Mouse (Mus musculus) kidney, embryonic 16.5 days (tissue): ENCODE measurements around the gene Ints6. TPM values are rescaled to one million over a fixed set of nuclear protein-coding genes. Genes with fewer than 3 reads are reported as not detected.
"Not testable (repeated sequence)": the region's sequence is repeated elsewhere in the genome, so short reads cannot be mapped to it uniquely, and the experiment has no call there.

Source experiments
- ATAC-seq: fragments of 200-750 bp; cut with Nextera tagmentation; 2 replicates; pipeline ENCODE4 v1.8.0; 2017; ENCODE audit warnings: moderate TSS enrichment; ENCODE audit not compliant: low FRiP score, low TSS enrichment
- H3K27ac ChIP-seq: fragments of 300-500 bp; sonication (generic); 2 replicates; pipeline ENCODE4 v1.5.1; 2014; ENCODE audit warnings: low read length
- H3K27me3 ChIP-seq: fragments of 300-500 bp; sonication (generic); 2 replicates; pipeline ENCODE4 v1.6.1; 2014; ENCODE audit warnings: low read length, control low read depth, mixed read lengths; ENCODE audit not compliant: insufficient read depth
- H3K36me3 ChIP-seq: fragments of 300-500 bp; sonication (generic); 2 replicates; pipeline ENCODE4 v1.6.1; 2014; ENCODE audit warnings: low read length, control low read depth, mixed read lengths; ENCODE audit not compliant: insufficient read depth
- H3K4me1 ChIP-seq: fragments of 300-500 bp; sonication (generic); 2 replicates; pipeline ENCODE4 v1.6.1; 2014; ENCODE audit warnings: low read length, control low read depth, mixed read lengths; ENCODE audit not compliant: insufficient read depth
- H3K4me2 ChIP-seq: fragments of 300-500 bp; sonication (generic); replicated peaks from 2 replicates; pipeline ENCODE4 v1.6.1; 2014; ENCODE audit warnings: low read depth, low read length
- H3K4me3 ChIP-seq: fragments of 300-500 bp; sonication (generic); 2 replicates; pipeline ENCODE4 v1.5.1; 2014; ENCODE audit warnings: mild to moderate bottlenecking, low read length
- H3K9ac ChIP-seq: fragments of 300-500 bp; sonication (generic); replicated peaks from 2 replicates; pipeline ENCODE4 v1.6.1; 2014; ENCODE audit warnings: low read length
- H3K9me3 ChIP-seq: fragments of 300-500 bp; sonication (generic); 2 replicates; pipeline ENCODE4 v1.6.1; 2016; ENCODE audit warnings: low read length, control low read depth
- WGBS: fragments of 180-500 bp; shearing (Covaris S2); extraction: QIAGEN DNeasy Blood & Tissue Kit; methylation state at CpG from one replicate; pipeline ENCODE4 v1.1.7; 2014; 5-methylcytosine and 5-hydroxymethylcytosine counted together
- polyA plus RNA-seq: library from polyadenylated mRNA; unstranded; fragments of >200 nt; fragmentation: Nextera tagmentation; extraction: Ambion mirVana; gene quantifications from 2 replicates; pipeline ENCODE4 v1.2.1, GENCODE M21; 2015

The Ints6 gene
- polyA plus RNA-seq, 1 experiment from 2014 or later: 22.9 TPM

DNA sequence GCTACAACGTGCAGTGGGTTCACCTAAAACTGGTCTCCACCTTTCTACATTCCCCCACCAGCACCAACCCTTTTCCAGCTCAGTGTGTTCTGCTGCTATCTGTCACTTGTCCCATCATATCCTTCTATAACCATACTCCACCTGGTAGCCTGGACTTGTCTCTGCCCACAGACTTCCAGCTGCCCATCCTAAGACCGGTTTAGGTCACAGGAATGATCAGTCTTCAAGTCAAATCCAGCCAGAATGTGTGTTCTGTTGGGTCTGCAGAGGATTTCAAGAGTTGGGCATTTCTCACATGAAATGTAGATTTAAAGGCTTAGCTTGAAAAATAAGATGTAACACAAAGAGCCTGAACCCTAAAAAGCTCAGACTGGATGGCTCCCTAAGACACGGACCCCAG, 87.3 kb downstream of the Ints6 start:
- no peak overlapping the region for H3K9ac ChIP-seq
- 88% methylated on average over 3 of the region's 3 CpGs for WGBS
- no peak for ATAC-seq

DNA sequence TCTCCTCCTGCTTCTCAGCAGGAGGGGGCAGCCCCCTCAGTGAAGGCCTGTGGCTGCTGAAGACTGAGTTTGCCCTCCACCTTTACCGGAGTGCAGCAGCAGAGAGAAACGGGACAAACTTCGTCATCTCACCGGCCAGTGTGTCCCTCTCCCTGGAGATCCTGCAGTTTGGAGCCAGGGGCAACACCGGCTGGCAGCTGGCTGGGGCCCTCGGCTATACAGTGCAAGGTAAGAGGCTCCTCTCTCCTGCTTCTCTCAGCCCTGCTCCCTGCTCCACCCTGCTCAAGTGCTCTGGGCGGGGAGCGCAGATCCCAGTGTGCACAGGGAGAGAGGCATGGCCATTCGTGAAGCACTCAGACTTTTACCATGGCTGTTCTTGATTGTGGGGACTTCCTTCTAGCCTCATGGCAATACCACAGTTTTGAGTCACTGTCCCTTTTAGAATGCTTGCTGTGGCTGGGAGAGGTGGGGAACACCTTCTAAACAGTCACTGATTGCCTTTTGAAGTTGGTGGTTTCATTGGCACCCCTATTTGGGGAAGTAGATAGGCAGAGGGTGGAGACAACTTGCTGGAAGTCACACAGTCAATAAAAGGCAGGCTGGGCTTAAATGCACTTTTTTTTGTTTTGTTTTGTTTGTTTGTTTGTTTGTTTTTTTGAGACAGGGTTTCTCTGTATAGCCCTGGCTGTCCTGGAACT, 95.8 kb downstream of the Ints6 start:
- Histone ChIP-seq H3K27ac (no peak overlapping the region), H3K4me3 (no peak overlapping the region), H3K4me2 (no peak overlapping the region), H3K4me1 (no peaks in the 10 kb centered on the region), H3K36me3 (no peaks in the 10 kb centered on the region), H3K27me3 (no peaks in the 10 kb centered on the region), H3K9ac (no peak overlapping the region), H3K9me3 (no peaks in the 10 kb centered on the region)
- WGBS: 38% methylated on average over 9 of the region's 9 CpGs
- no peak for ATAC-seq

More for the DNA sequence above, 87.3 kb downstream of the Ints6 start:
- no peaks in the 10 kb centered on the region for H3K9me3 ChIP-seq
- no peaks in the 10 kb centered on the region for H3K4me1 ChIP-seq
- no peak overlapping the region for H3K4me2 ChIP-seq
- H3K36me3 ChIP-seq: no peaks in the 10 kb centered on the region
- no peaks in the 10 kb centered on the region for H3K27me3 ChIP-seq
- no peak overlapping the region for H3K27ac ChIP-seq
- H3K4me3 ChIP-seq: no peak overlapping the region

DNA sequence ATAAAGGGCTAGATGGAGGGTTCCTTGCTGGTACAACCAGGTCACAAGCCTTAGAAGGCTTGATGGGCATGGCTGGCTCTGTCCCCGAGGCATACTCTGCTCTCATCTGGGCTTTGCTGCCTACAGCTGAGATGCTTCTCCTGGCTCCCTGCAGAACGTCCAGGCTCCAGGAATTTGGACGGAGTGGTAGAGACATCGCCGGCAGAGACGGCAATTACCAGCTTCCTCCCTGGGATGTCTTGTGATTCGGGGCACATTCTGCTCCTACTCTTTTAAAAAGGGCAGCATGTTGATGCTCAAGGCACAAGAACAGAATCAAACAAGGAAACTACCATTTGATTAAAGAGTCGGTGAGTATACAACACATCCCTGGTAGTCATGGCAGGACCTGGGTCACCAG, 97.6 kb downstream of the Ints6 start, which contains the start of gene Serpine3:
TSS of gene Serpine3 (plus strand) at position 301 of the 400 bp plus-strand sequence.
- Histone ChIP-seq H3K4me1 (no peaks in the 10 kb centered on the region), H3K9me3 (no peaks in the 10 kb centered on the region), H3K4me2 (no peak within 1 kb of the TSS), H3K27ac (no peak within 1 kb of the TSS), H3K4me3 (no peak within 1 kb of the TSS), H3K36me3 (no peaks in the 10 kb centered on the region), H3K27me3 (no peaks in the 10 kb centered on the region), H3K9ac (no peak within 1 kb of the TSS)
- 83% methylated on average over 8 of the region's 8 CpGs for WGBS
- no peak for ATAC-seq

DNA sequence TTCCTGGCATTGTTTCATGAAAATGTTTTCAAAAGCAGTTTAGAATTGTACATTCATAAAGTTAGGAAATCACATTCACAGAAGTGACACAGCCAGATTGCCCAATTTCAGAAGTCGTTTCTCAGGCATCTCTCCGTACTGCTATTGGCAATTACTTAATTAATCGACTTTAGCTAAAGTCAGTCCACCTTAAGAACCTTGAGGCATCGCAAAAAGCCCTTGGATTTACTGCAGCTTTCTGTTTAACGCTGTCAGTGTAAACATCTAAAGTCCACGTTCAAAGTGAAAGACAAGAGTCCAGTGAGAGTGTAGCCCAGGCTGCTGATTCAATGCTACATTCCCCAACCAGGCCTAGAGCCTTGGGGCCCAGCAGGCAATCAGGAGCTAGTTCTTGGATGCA, 98.6 kb downstream of the Ints6 start:
- ATAC-seq: no peak
- no peak overlapping the region for H3K4me3 ChIP-seq

DNA sequence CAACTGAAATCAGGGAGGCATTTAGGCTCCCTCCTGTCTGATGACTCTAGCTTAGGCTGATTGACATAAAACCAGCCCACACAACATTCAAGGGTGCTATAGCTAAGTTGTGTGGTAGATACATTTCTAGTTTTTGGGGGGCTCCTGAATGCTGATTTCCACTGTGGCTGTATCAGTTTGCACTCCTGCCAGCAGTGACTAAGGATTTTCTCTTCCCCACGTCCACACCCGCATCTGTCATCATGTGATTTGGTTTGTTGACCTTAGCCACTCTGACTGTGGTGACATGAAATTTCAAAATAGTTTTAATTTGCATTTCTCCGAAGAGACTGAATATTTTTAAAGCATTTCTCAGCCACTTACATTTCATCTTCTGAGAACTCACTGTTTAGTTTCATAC, 103.5 kb downstream of the Ints6 start:
- WGBS: 73% methylated on average over 3 of the region's 3 CpGs
- Histone ChIP-seq H3K4me3 (no peak overlapping the region), H3K27me3 (no peaks in the 10 kb centered on the region), H3K4me2 (no peak overlapping the region), H3K27ac (no peak overlapping the region), H3K36me3 (no peaks in the 10 kb centered on the region), H3K9me3 (no peaks in the 10 kb centered on the region), H3K9ac (no peak overlapping the region), H3K4me1 (no peaks in the 10 kb centered on the region)
- ATAC-seq: no peak

More for the DNA sequence above, 98.6 kb downstream of the Ints6 start:
- H3K27ac ChIP-seq: no peak overlapping the region
- no peaks in the 10 kb centered on the region for H3K27me3 ChIP-seq
- H3K9me3 ChIP-seq: no peaks in the 10 kb centered on the region
- H3K4me1 ChIP-seq: no peaks in the 10 kb centered on the region
- no peak overlapping the region for H3K4me2 ChIP-seq
- no peaks in the 10 kb centered on the region for H3K36me3 ChIP-seq
- no peak overlapping the region for H3K9ac ChIP-seq
- WGBS: 66% methylated on average over 6 of the region's 6 CpGs

DNA sequence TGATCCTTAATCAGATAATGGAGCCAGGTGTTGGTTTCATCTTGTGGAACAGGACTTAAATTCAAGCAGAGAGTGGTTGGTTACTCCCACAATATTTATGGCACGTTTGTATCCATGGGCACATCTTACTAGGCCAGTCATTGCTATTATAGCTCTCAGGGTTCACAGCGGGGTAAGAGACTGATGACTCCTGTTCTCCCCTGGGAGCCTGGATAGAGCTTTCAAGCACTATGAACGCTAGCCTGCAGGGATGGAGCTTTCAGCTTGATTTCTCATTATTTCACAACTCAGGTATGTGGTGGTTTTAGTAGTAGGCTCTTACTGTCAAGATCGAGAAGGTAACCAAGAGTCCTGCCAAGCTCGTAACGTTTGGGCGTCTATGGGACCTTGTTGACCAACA, 105.0 kb downstream of the Ints6 start:
- no peaks in the 10 kb centered on the region for H3K9me3 ChIP-seq
- H3K4me3 ChIP-seq: no peak overlapping the region
- no peaks in the 10 kb centered on the region for H3K27me3 ChIP-seq
- no peak overlapping the region for H3K27ac ChIP-seq
- no peaks in the 10 kb centered on the region for H3K4me1 ChIP-seq
- no peak for ATAC-seq
- H3K4me2 ChIP-seq: no peak overlapping the region
- H3K36me3 ChIP-seq: no peaks in the 10 kb centered on the region
- 81% methylated on average over 7 of the region's 7 CpGs for WGBS
- H3K9ac ChIP-seq: no peak overlapping the region

DNA sequence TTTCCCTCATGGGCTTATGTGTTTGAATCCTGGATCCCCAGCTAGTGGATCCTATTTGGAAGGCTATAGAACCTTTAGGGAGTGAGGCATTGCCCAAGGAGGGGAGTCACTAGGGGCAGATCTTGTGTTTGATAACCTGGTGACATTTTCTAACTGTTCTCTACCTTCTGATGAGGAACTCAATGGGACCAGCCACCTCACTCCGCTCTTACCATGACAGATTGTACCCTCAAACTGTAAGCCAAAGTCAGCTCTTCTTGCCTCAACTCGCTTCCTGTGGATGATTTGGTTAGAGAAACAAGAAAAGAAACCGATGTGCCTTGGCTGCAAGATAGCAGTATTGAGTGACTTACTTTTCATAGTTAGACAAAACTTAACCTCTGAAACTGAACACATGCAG, 109.2 kb downstream of the Ints6 start:
- ATAC-seq: no peak
- 0 out of 2 replicates have a peak, but pooled peaks cover 6% of the 10 kb centered on the region for H3K9me3 ChIP-seq
- no peak overlapping the region for H3K4me2 ChIP-seq

DNA sequence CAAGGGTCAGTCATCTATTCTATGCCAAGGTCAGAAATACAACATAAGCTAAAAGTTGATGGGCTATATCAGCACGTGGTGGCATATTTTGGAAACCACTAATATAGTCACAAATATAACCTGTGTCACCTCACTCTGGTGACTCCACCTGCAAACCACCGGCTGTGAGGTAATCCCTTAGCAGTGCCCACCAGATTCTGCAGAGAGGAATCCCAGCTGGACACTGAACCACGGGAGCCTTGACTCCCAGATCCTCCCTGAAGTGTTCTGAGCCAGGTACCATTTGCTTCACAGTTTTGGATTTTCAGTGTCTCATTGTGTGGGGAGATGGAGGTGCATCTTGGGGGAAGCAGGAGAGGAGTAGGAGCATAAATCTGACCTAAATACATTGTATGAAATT, 110.6 kb downstream of the Ints6 start:
- Histone ChIP-seq H3K9me3 (0 out of 2 replicates have a peak, but pooled peaks cover 6% of the 10 kb centered on the region), H3K36me3 (no peaks in the 10 kb centered on the region), H3K4me3 (no peak overlapping the region), H3K27ac (no peak overlapping the region), H3K9ac (no peak overlapping the region), H3K4me2 (no peak overlapping the region), H3K27me3 (no peaks in the 10 kb centered on the region), H3K4me1 (no peaks in the 10 kb centered on the region)
- WGBS: 64% methylated on average over 3 of the region's 3 CpGs
- ATAC-seq: no peak

More for the DNA sequence above, 109.2 kb downstream of the Ints6 start:
- Histone ChIP-seq H3K27ac (no peak overlapping the region), H3K9ac (no peak overlapping the region), H3K4me1 (no peaks in the 10 kb centered on the region), H3K27me3 (no peaks in the 10 kb centered on the region), H3K36me3 (no peaks in the 10 kb centered on the region), H3K4me3 (no peak overlapping the region)
- 93% methylated on average over 3 of the region's 3 CpGs for WGBS

DNA sequence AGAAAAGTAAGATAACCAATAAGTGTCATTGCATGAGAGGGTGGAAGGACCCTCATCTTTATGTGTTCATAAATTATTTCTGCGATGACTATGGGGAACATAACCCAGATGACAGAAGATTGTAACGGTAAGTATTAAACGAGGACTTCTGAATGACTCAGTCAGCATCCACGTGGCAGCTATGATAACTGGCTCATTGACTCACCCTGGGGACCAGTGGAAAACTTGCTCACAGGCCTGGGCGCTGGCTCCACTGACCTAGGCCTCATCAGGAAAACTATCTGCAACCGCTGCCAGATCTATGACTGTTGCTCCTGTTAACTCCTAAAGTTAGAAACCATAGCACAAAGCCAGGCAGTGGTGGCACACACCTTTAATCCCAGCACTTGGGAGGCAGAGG, 112.6 kb downstream of the Ints6 start:
- Histone ChIP-seq H3K4me3 (no peak overlapping the region), H3K4me2 (no peak overlapping the region), H3K9ac (no peak overlapping the region), H3K9me3 (0 out of 2 replicates have a peak, but pooled peaks cover 6% of the 10 kb centered on the region), H3K4me1 (no peaks in the 10 kb centered on the region), H3K27me3 (no peaks in the 10 kb centered on the region), H3K27ac (no peak overlapping the region), H3K36me3 (no peaks in the 10 kb centered on the region)
- WGBS: 86% methylated on average over 6 of the region's 6 CpGs
- no peak for ATAC-seq

DNA sequence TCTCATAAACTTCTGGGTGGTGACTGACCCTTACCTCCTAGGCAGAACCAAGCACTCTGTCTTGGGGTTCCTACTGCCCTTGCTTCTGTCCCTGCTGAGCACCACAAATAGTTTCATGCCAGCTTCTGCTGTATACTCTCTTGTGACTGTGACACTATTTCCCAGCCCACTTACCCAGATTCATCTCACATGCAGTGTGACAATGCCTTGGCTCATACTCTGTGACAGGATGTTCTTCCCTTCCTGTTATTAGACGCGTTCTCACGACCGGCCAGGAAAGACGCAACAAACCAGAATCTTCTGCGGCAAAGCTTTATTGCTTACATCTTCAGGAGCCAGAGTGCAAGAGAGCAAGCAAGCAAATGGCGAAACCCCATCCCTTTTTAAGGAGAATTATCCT, 118.6 kb downstream of the Ints6 start:
- not testable (repeated sequence) for H3K4me2 ChIP-seq, H3K27me3 ChIP-seq, H3K4me3 ChIP-seq, ATAC-seq, H3K4me1 ChIP-seq, H3K9me3 ChIP-seq, H3K27ac ChIP-seq, H3K9ac ChIP-seq, H3K36me3 ChIP-seq
- WGBS: 62% methylated on average over 6 of the region's 7 CpGs
